Mouse (Mus musculus) spleen, adult 2 months (tissue): Measurements from ENCODE around the gene Serpinb7. TPM values are rescaled to one million over a fixed set of nuclear protein-coding genes. Genes with fewer than 3 reads are reported as not detected.

Experiments
- DNase-seq, 2 experiments: peaks; one replicate each; pipeline versions ENCODE4 v3.0.0 to v3.0.0-alpha.2; 2012 to 2021; ENCODE audit warnings: low spot score in 2 of 2, low read depth in 1 of 2
- H3K27ac ChIP-seq: fragments of 200-500 bp; 2 replicates; pipeline ENCODE4 v1.5.1; 2012; ENCODE audit warnings: low read length, inconsistent platforms; ENCODE audit not compliant: insufficient read depth
- H3K27me3 ChIP-seq: fragments of 200-500 bp; 2 replicates; pipeline ENCODE4 v1.6.1; 2012; ENCODE audit warnings: mild to moderate bottlenecking, moderate library complexity, low read length, inconsistent platforms; ENCODE audit not compliant: control insufficient read depth, insufficient read depth
- H3K36me3 ChIP-seq: fragments of 200-500 bp; 2 replicates; pipeline ENCODE4 v1.6.1; 2012; ENCODE audit warnings: mild to moderate bottlenecking, low read length, inconsistent platforms; ENCODE audit not compliant: control insufficient read depth, insufficient read depth
- H3K4me1 ChIP-seq: fragments of 200-500 bp; 2 replicates; pipeline ENCODE4 v1.6.1; 2011; ENCODE audit warnings: inconsistent platforms; ENCODE audit not compliant: control insufficient read depth, insufficient read depth, insufficient read length
- H3K4me3 ChIP-seq: fragments of 200-500 bp; 2 replicates; pipeline ENCODE4 v1.5.1; 2011; ENCODE audit warnings: mild to moderate bottlenecking, inconsistent platforms; ENCODE audit not compliant: insufficient read depth, insufficient read length; ENCODE audit errors: extremely low read depth
- CTCF ChIP-seq: fragments of 200-500 bp; IDR thresholded peaks from 2 replicates; pipeline ENCODE4 v1.5.1; 2011; ENCODE audit warnings: mild to moderate bottlenecking, inconsistent platforms; ENCODE audit not compliant: insufficient read depth, insufficient read length, insufficient replicate concordance; ENCODE audit errors: extremely low read depth
- POLR2A ChIP-seq: fragments of 200-500 bp; IDR thresholded peaks from 2 replicates; pipeline ENCODE4 v1.6.1; 2011; ENCODE audit warnings: low read depth, low read length, inconsistent platforms
- WGBS: fragments of 180-500 bp; shearing (Covaris S2); methylation state at CpG from one replicate; pipeline ENCODE4 v1.1.7; 2018; 5-methylcytosine and 5-hydroxymethylcytosine counted together
- polyA plus RNA-seq: library from polyadenylated mRNA; depleted of rRNA; stranded (reverse); fragments of >200 nt; gene quantifications from 2 replicates; pipeline ENCODE4 v1.2.3, GENCODE M21; 2012; rRNA removed

Gene Serpinb7
- polyA plus RNA-seq, 1 experiment, result 0.07 TPM

DNA sequence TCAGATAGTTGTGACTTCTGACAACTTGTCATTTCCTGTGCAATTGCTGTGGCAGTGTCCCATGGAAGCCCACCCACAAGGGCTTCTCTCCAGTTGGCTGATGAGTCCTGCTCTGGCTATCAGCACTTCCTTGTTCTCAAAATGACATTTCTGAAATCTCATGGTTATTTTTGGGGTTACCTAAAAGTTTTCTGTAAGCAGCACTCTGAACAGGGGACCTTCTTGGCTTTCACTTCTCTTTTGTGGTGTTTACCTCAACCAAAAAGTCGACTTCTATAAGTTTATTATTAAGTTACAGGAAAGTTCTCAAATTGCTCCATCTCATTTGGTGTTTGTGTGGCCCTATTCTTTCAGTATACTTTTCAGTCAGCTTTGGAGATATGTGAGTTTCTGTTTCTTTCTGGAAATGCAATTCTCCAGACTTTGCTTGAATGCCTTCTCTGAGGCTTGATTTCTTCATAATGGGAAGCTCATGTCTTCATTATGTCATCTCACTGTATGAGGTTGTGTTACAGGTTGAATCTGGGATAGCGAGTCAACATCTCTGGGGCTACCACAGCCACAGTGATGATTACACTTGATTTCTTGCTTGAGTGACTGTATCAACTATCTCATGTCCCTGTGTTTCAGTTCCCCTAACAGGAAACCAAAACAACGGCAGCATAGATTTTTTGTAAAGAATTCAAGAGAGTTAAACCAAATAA lies 47.9 kb downstream of the Serpinb7 start:
- Histone ChIP-seq H3K27me3 (no peaks in the 10 kb centered on the region), H3K4me3 (no peak overlapping the region), H3K36me3 (no peaks in the 10 kb centered on the region), H3K4me1 (peaks cover 6% of the 10 kb centered on the region), H3K27ac (peak overlapping the region; percentile 78)
- no peak for TF ChIP-seq POLR2A
- TF ChIP-seq CTCF, result no peak
- DNase-seq, result peak; percentile 21 to 70
- WGBS, result 15% methylated on average over 3 of the region's 3 CpGs

DNA sequence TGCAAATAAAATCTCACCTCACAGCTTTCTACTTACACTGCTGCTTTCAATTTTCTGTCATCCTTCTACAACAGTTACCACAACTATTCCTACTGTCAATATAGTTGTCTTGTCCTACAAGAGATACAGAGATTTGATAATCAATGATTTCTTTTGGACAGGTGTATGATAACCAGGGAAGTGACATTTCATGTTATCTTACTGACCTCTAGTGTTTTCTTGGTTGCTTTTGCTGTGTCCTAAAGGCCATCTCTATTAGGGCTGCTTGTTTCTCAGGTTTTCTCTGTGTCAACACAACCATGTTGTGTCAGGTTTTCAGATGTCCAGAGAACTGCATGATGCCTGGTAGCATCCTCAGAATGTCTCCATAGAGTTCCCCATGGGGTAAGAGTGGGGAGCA lies 80.5 kb downstream of the Serpinb7 start:
- no peaks in the 10 kb centered on the region for H3K27me3 ChIP-seq
- no peak for DNase-seq
- no peak overlapping the region for H3K27ac ChIP-seq
- no peak for TF ChIP-seq POLR2A
- no peak for TF ChIP-seq CTCF
- H3K4me1 ChIP-seq, result no peaks in the 10 kb centered on the region
- H3K4me3 ChIP-seq, result no peak overlapping the region
- no peaks in the 10 kb centered on the region for H3K36me3 ChIP-seq

DNA sequence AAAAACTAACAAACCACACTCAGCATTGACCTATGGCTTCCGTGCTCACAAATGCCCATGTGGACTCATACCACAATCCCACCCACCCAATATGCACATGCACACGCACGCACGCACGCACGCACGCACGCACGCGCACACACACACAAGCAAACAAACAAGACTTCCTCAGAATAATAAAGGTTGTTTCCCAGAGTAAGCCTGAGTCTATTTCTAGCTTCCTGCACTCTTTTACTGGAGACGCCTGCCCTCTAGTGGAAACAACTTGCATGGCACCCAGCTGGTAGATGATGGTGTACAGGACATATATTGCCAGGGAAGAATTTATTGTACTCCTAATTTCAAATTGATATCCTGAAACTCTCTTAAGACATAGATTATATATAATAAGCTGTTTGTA lies 82.0 kb downstream of the Serpinb7 start:
- WGBS, result 13% methylated on average over 11 of the region's 11 CpGs
- no peak overlapping the region for H3K4me3 ChIP-seq
- DNase-seq, result peak; percentile 49 to 69
- no peak for TF ChIP-seq POLR2A
- TF ChIP-seq CTCF, result peak; percentile 52; the same call in 1 of the 2 replicates
- H3K4me1 ChIP-seq, result no peaks in the 10 kb centered on the region
- H3K27ac ChIP-seq, result no peak overlapping the region
- no peaks in the 10 kb centered on the region for H3K27me3 ChIP-seq
- no peaks in the 10 kb centered on the region for H3K36me3 ChIP-seq

DNA sequence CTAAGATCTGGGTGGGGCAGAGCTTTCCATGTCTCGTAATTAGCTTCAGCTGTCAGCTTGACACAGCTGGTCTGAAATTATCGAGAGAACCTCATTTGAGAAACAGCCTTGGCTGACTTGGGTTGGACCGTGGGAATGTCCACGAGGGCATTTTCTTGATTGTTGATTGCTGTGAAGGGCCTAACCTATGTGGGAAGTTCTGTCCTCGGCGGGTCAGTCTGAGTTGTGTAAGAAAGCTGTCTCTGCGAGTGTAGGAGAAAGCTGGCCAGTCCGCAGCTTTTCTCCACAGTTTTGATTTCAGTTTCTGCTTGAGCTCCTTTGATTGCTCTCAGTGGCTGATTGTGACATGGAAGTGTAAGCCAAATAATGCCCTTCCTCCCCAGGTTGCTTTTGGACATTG lies 90.1 kb downstream of the Serpinb7 start:
- Histone ChIP-seq H3K4me3 (no peak overlapping the region), H3K27me3 (no peaks in the 10 kb centered on the region), H3K4me1 (no peaks in the 10 kb centered on the region), H3K27ac (no peak overlapping the region), H3K36me3 (no peaks in the 10 kb centered on the region)
- no peak for TF ChIP-seq CTCF
- TF ChIP-seq POLR2A, result no peak
- DNase-seq, result no peak
- 76% methylated on average over 8 of the region's 8 CpGs for WGBS

DNA sequence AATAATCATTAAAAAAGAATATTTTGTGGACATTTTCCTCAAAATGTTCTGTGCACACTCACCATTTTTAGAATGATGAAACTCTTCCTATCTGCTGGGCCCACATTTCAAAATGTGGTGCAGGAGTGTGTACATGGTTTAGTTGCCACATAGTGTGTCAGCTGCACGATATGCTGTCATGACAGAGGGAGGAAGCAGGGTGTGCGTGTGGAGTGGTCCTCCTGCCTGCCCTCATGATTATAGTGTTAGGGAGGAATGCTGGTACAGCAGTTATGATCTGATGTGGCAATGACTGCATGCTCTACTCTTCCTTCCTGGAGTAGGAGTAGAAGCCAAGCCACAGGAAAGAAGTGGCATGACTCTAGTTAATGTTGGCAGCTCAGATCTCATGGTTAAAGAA lies 97.3 kb downstream of the Serpinb7 start:
- Histone ChIP-seq H3K36me3 (no peaks in the 10 kb centered on the region), H3K4me1 (no peaks in the 10 kb centered on the region), H3K4me3 (no peak overlapping the region), H3K27ac (no peak overlapping the region), H3K27me3 (no peaks in the 10 kb centered on the region)
- DNase-seq, result no peak
- 13% methylated on average over 2 of the region's 2 CpGs for WGBS
- no peak for TF ChIP-seq CTCF

DNA sequence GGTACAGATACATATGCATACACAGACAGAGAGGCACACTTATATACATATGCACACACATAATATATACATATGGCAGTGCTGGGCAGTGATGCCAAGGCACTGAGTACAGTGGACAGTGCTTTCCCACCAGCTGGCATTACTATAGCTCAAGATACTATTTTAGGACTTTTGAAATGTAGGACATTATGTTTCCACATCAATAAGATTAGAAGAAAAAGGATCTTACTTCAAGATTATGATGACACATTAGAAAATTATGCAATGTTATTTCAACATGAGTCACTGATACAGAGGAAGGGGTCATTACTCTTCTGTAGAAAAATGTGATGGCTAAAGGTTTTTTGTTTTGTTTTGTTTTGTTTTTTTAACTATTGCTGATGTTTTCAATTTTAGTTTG lies 102.6 kb downstream of the Serpinb7 start:
- Histone ChIP-seq H3K36me3 (no peaks in the 10 kb centered on the region), H3K27me3 (no peaks in the 10 kb centered on the region), H3K4me3 (no peak overlapping the region), H3K27ac (no peak overlapping the region), H3K4me1 (no peaks in the 10 kb centered on the region)
- TF ChIP-seq CTCF (no peak), POLR2A (no peak)
- DNase-seq, result no peak

Other genes starting within 250 kb of the Serpinb7 start
- gene Serpinb3b, start 121.3 kb upstream of the Serpinb7 start, polyA plus RNA-seq, result not detected in 2 replicates
- gene Serpinb3c, start 121.3 kb upstream of the Serpinb7 start, polyA plus RNA-seq, result not detected in 2 replicates
- gene Serpinb11, start 38.5 kb upstream of the Serpinb7 start, polyA plus RNA-seq, result not detected in 2 replicates
- gene Serpinb2, start 111.8 kb downstream of the Serpinb7 start, polyA plus RNA-seq, result 0.64 and 1.3 TPM in 2 replicates
- gene Serpinb8, start 190.4 kb downstream of the Serpinb7 start, polyA plus RNA-seq, result 0.68 and 2.0 TPM in 2 replicates